Mouse (Mus musculus): Measurements from ENCODE around the gene Mrgprh.

GRCm38 (mm10) chr17:12915488-12915880 is 39.6 kb downstream of the Mrgprh start, which contains the start of gene Tcp1:
- TF ChIP-seq CTCF (IDR thresholded peaks at IDR 0.05) (no peak), POLR2A (IDR thresholded peaks at IDR 0.05; ENCODE audit: insufficient read depth, low read depth, low read length) (no peak)
